Mouse (Mus musculus) lung, embryonic 16.5 days (tissue): ENCODE measurements around the gene Zbtb2. TPM values are rescaled to one million over a fixed set of nuclear protein-coding genes. Genes with fewer than 3 reads are reported as not detected.
A peak's percentile ranks its signal among the peaks of the same experiment; 100 is the strongest.
"Not testable (repeated sequence)": the region's sequence is repeated elsewhere in the genome, so short reads cannot be mapped to it uniquely, and the experiment has no call there.

Experiments used
- ATAC-seq: fragments of 200-750 bp; cut with Nextera tagmentation; 2 replicates; pipeline ENCODE4 v1.8.0; 2017; ENCODE audit warnings: low read depth, mild to moderate bottlenecking, moderate library complexity
- H3K27ac ChIP-seq: fragments of 300-500 bp; sonication (generic); 2 replicates; pipeline ENCODE4 v1.5.1; 2014; ENCODE audit warnings: mild to moderate bottlenecking, control low read depth, low read length
- H3K27me3 ChIP-seq: fragments of 300-500 bp; sonication (generic); 2 replicates; pipeline ENCODE4 v1.6.1; 2014; ENCODE audit warnings: low read depth, low read length, mixed read lengths; ENCODE audit not compliant: control insufficient read depth, insufficient read depth
- H3K36me3 ChIP-seq: fragments of 300-500 bp; sonication (generic); 2 replicates; pipeline ENCODE4 v1.6.1; 2014; ENCODE audit warnings: low read length; ENCODE audit not compliant: control insufficient read depth, insufficient read depth
- H3K4me1 ChIP-seq: fragments of 300-500 bp; sonication (generic); replicated peaks from 2 replicates; pipeline ENCODE4 v1.6.1; 2014; ENCODE audit warnings: low read length, mixed read lengths; ENCODE audit not compliant: control insufficient read depth, insufficient read depth
- H3K4me2 ChIP-seq: fragments of 300-500 bp; sonication (generic); 2 replicates; pipeline ENCODE4 v1.6.1; 2014; ENCODE audit warnings: low read depth, low read length, control low read depth
- H3K4me3 ChIP-seq: fragments of 300-500 bp; sonication (generic); 2 replicates; pipeline ENCODE4 v1.5.1; 2014; ENCODE audit warnings: mild to moderate bottlenecking, low read length, control low read depth
- H3K9ac ChIP-seq: fragments of 300-500 bp; sonication (generic); 2 replicates; pipeline ENCODE4 v1.6.1; 2014; ENCODE audit warnings: low read length, control low read depth
- H3K9me3 ChIP-seq: fragments of 300-500 bp; sonication (generic); 2 replicates; pipeline ENCODE4 v1.6.1; 2016; ENCODE audit warnings: low read length; ENCODE audit not compliant: control insufficient read depth
- WGBS: fragments of 180-500 bp; shearing (Covaris S2); extraction: QIAGEN DNeasy Blood & Tissue Kit; methylation state at CpG from one replicate; pipeline ENCODE4 v1.1.7; 2014; 5-methylcytosine and 5-hydroxymethylcytosine counted together
- polyA plus RNA-seq: library from polyadenylated mRNA; unstranded; fragments of >200 nt; fragmentation: Nextera tagmentation; extraction: Ambion mirVana; gene quantifications from 2 replicates; pipeline ENCODE4 v1.2.1, GENCODE M21; 2015

Zbtb2 gene
- 14.1 and 16.4 TPM in 2 replicates for polyA plus RNA-seq

DNA sequence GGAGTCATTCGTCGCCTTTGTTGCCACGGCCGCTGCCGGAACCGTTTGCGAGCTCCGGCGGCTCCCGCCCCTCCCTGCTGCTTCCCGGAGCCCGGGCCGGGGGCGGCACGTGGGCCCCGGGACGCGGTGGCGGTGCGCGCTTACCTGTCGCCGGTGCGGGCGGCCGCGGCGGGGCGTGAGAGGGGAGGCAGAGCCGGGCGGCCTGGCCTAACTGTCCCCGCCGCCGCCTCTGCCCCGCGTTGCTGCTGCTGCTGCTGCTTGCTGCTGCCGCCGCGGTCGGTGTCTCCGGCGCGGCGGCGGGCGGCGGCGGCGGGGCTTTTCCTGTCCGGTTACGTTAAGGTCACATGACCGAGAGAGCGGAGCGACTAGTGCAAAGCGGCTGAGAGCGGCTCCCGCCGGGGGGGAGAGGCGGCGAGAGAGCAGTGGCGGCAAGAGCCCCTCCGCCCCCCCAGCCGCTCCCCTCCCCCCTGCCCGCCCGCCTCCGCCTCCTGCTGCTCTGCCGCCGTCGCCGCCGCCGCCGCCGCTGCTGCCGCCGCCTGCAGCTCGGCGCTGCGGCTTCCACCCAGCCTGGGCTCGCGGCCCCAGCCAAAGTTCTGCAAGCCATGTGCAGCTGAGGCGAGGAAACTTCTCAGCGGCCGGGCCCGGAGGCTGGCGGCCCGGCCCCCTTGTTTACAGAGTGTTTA, at the start of gene Zbtb2:
Zbtb2 (minus strand) TSS at position 408 of the 683 bp plus-strand sequence.
- Histone ChIP-seq H3K4me1 (peaks cover 32% of the 10 kb centered on the region), H3K9ac (peak within 1 kb of the TSS; percentile 93), H3K27ac (peak within 1 kb of the TSS; percentile 99), H3K36me3 (peaks cover 5% of the 10 kb centered on the region), H3K9me3 (no peaks in the 10 kb centered on the region), H3K27me3 (no peaks in the 10 kb centered on the region), H3K4me3 (peak within 1 kb of the TSS; percentile 79), H3K4me2 (peak within 1 kb of the TSS; percentile 64)
- under 1% methylated on average over 34 of the region's 87 CpGs for WGBS
- ATAC-seq: 0 out of 2 replicates have a peak, but pooled peaks have one; percentile 0

DNA sequence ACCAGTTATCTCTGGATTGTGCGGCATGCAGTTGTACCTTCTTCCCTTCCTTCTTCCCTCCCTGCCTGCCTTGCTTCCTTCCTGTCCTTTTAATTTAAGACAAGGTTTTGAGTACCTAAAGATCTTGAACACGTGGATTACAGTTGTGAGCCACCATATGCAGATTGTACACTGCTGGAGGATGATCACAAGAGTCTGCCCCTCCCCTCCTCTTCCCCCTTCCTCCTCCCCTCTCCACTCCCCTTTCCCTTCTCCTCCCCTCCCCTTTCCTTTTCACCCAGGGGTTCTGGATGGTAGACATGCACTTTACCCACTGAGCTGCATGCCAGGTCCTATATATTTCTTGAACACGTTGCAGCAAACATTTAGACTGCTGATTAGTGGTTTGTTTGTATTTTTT, 47.5 kb upstream of the Zbtb2 start:
- Histone ChIP-seq H3K4me2 (no peak overlapping the region), H3K9me3 (no peaks in the 10 kb centered on the region), H3K9ac (no peak overlapping the region), H3K27me3 (no peaks in the 10 kb centered on the region), H3K27ac (no peak overlapping the region), H3K36me3 (peaks cover 3% of the 10 kb centered on the region), H3K4me3 (no peak overlapping the region), H3K4me1 (peaks cover 6% of the 10 kb centered on the region)
- ATAC-seq: no peak
- WGBS: 82% methylated on average over 3 of the region's 3 CpGs

DNA sequence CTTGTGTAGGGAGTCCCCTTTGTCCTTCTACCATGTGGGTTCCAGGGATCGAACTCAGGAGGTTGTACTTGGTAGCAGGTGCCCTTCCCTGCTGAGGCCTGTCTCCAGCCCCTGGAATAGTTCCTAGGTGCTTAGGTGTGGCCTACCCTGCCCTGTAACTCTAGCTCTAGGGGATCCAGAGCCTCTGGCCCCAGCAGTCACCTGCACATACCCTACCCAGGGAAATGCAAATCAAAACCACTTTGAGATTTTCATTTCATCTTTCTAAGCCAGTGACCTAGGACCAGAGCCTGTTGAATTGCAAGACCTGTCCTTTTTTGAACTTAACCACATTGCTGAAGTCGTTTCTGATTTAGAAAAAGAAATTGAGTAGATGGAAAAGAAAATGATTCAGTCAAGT, 46.0 kb upstream of the Zbtb2 start:
- ATAC-seq, H3K4me2 ChIP-seq, H3K4me3 ChIP-seq, H3K36me3 ChIP-seq, H3K4me1 ChIP-seq, H3K27ac ChIP-seq, H3K9me3 ChIP-seq, H3K27me3 ChIP-seq, H3K9ac ChIP-seq: not testable (repeated sequence)
- WGBS: 80% methylated on average over 2 of the region's 2 CpGs

DNA sequence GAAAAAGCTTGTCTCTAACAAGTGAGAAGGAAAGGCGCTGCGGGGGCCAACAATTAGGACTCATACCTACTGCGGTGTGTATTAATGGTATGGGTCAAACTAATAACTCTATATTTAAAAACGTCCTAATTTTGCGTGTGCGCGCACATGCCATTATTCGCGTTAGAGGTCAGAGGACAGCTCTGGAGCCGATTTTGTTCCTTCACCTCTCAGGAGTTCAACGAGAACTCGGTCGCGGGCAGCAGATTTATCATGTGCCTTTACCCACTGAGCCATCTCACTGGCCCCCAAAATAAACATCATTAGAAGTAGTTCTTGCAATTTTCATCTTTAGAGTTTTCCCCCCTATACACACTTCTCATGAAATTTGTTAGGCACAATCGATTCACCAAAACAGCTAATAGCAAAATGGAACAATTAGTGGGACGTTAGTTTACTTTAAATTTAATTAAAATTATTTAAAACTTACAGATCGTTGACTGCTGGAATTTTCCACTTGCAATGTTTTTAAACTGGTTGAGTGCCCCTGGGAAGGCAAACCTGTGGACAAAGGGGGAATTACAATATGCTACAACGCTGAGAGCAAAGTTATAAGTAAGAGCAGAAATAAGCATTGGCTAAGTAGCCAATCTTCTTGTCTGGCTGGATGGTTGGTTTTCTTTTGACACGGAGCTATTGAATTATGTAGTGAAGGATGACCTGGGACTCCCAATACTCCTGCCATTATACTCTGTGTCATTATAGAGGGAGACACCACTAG, 45.3 kb upstream of the Zbtb2 start:
- Histone ChIP-seq H3K9ac (peak overlapping the region; percentile 82), H3K4me1 (peaks cover 6% of the 10 kb centered on the region), H3K4me3 (peak overlapping the region; percentile 69), H3K27ac (peak overlapping the region; percentile 91), H3K4me2 (peak overlapping the region; percentile 71), H3K36me3 (no peaks in the 10 kb centered on the region), H3K27me3 (no peaks in the 10 kb centered on the region), H3K9me3 (no peaks in the 10 kb centered on the region)
- ATAC-seq: no peak
- 6% methylated on average over 19 of the region's 19 CpGs for WGBS

DNA sequence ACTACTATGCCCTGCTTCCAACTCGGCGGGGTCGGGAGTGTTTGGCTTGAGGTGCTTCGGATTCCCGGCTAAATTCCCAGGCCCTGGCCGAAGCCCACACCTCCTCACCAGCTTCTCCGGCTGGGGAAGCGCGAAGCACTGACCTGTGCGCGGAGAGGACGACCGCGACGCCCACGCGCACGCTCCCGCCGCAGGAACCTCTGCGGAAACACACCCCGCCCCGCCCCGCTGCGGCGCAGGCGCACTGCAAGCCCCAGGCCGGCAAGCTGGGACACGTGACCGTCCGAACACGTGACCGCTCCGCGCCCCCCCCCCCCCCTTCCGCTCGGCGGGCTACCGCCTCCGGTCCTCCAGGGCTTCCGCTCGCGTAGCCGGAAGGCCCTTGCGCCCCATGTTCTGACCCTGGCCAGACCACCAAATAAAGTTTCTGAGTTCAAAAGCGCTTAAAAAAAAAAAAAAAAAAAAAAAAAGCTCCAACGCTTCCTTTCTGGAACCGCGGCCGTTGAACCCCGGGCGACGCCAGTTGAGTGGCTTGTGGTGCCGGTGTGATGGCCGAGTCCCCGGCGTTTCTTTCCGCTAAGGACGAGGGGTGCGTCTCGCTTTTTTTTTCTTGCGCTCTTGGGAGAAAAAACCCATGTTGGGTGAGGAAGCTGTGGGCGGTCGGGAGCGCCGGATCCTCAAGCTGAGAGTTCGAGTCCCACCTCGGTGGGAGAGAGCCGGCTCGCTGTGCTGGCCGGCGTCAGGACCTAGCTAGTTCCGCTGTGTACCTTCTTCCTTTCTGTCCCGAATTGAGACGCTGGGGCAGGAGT, 44.4 kb upstream of the Zbtb2 start, which contains the start of the genes Rmnd1 and Armt1:
Rmnd1 (minus strand) TSS at position 266 of the 809 bp plus-strand sequence.
Armt1 (plus strand) TSS at position 345 of the 809 bp plus-strand sequence.
- H3K36me3 ChIP-seq: no peaks in the 10 kb centered on the region

DNA sequence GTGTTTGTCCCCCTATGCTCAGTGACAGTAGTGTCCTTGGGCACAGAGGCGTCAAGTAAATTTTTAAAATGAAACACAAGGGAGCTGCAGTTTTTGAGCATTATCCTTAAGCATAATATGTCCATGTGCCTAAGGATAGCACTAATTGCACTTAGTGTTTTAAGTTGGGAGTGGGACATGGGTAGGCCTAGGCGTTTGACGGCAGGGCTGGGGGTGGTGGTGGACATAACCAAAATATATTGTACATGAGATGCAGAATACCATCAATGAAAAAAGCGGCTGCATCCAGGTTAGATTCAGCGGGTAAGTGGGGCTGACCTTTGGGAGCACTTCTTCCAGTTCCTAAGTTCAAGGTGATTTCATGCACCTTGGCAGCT, 43.8 kb upstream of the Zbtb2 start:
- Histone ChIP-seq H3K9ac (peak overlapping the region; percentile 86), H3K27ac (peak overlapping the region; percentile 44; the same call in 1 of the 2 replicates), H3K4me2 (peak overlapping the region; percentile 76), H3K36me3 (no peaks in the 10 kb centered on the region), H3K27me3 (no peaks in the 10 kb centered on the region), H3K4me1 (peaks cover 6% of the 10 kb centered on the region), H3K9me3 (no peaks in the 10 kb centered on the region), H3K4me3 (peak overlapping the region; percentile 76)
- ATAC-seq: peak; percentile 3; the same call in 1 of the 2 replicates
- 9% methylated on average over 5 of the region's 5 CpGs for WGBS

More for the DNA sequence above, 44.4 kb upstream of the Zbtb2 start, which contains the start of the genes Rmnd1 and Armt1:
- peaks cover 6% of the 10 kb centered on the region for H3K4me1 ChIP-seq
- WGBS: under 1% methylated on average over 56 of the region's 75 CpGs
- H3K4me2 ChIP-seq: peak within 1 kb of the TSS; percentile 76
- H3K27ac ChIP-seq: peak within 1 kb of the TSS; percentile 91
- H3K9ac ChIP-seq: peak within 1 kb of the TSS; percentile 86
- H3K27me3 ChIP-seq: no peaks in the 10 kb centered on the region
- peak; percentile 98 for ATAC-seq
- no peaks in the 10 kb centered on the region for H3K9me3 ChIP-seq
- H3K4me3 ChIP-seq: peak within 1 kb of the TSS; percentile 76

DNA sequence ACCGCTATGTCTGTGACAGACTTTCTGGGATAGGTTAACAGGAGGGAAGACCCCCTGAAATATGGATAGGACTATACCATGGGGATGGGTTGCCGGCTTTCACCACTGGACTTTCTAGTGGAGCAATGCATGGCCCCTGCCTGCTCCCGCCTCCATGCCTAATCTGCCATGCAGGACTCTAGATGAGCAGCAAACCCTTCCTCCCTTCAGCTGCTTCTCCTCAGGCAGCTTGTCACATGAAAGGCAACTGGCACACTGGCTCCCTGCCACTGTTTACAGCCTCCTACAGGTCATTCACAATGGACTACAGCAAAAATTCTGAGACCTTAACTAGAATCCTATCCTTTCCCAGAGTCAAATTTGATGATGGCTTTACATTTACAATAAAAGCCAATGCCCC, 42.9 kb upstream of the Zbtb2 start:
- peak overlapping the region; percentile 76; the same call in 1 of the 2 replicates for H3K4me2 ChIP-seq
- 75% methylated on average over 3 of the region's 3 CpGs for WGBS
- peak overlapping the region; percentile 86; the same call in 1 of the 2 replicates for H3K9ac ChIP-seq
- H3K27ac ChIP-seq: no peak overlapping the region
- no peaks in the 10 kb centered on the region for H3K36me3 ChIP-seq
- ATAC-seq: no peak
- no peaks in the 10 kb centered on the region for H3K9me3 ChIP-seq
- no peak overlapping the region; the same call in 1 of the 2 replicates for H3K4me3 ChIP-seq
- peaks cover 6% of the 10 kb centered on the region for H3K4me1 ChIP-seq
- no peaks in the 10 kb centered on the region for H3K27me3 ChIP-seq

DNA sequence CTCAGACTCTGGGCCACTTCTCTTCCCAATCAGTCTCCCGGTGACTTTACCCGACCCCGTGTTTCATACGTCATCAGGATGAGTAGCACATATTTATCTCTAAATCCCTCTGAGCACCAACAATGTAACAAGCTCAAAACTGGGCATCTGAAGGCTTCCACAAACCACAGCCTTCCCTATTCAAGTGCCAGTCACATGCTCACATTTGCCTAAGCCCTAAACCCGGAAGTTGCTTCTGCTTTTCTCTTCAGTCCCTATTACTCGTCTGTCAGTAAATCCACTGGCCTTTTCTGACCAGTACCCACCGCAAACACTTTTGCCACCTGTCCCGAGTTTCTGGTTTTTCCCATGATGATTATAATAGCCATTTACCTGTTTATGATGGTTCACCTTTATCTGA, 42.5 kb upstream of the Zbtb2 start:
- Histone ChIP-seq H3K27me3 (no peaks in the 10 kb centered on the region), H3K4me3 (no peak overlapping the region), H3K4me2 (no peak overlapping the region), H3K27ac (no peak overlapping the region), H3K36me3 (peaks cover 3% of the 10 kb centered on the region), H3K9ac (no peak overlapping the region), H3K9me3 (no peaks in the 10 kb centered on the region), H3K4me1 (peaks cover 6% of the 10 kb centered on the region)
- WGBS: 84% methylated on average over 8 of the region's 8 CpGs
- no peak for ATAC-seq
